Mouse (Mus musculus) spleen, postnatal 0 days (tissue): ENCODE results near the gene Prl3b1. TPM values are rescaled to one million over a fixed set of nuclear protein-coding genes. Genes with fewer than 3 reads are reported as not detected.

ENCODE experiments used
- polyA plus RNA-seq: library from polyadenylated mRNA; unstranded; fragments of >200 nt; fragmentation: Nextera tagmentation; extraction: Ambion mirVana; gene quantifications from 2 replicates; pipeline ENCODE4 v1.2.1, GENCODE M21; 2015

The Prl3b1 gene
- not detected in 2 replicates for polyA plus RNA-seq

GRCm38 (mm10) chr13:27241547-27241946 lies at the start of gene Prl3b1:
Gene Prl3b1, plus strand, starts transcription at chr13:27241847.

GRCm38 (mm10) chr13:27196359-27196758 lies 45.3 kb upstream of the Prl3b1 start, which contains the start of gene Prl3c1:
Gene Prl3c1, plus strand, starts transcription at chr13:27196659.

GRCm38 (mm10) chr13:27259136-27259535 lies 17.5 kb downstream of the Prl3b1 start, which contains the start of gene Prl3a1:
Gene Prl3a1, plus strand, starts transcription at chr13:27259436.

Other genes with a start within 250 kb of the Prl3b1 start
- gene Prl, start 184.3 kb upstream of the Prl3b1 start, polyA plus RNA-seq: not detected in 2 replicates
- not detected in 2 replicates for gene Prl3d1, start 147.7 kb upstream of the Prl3b1 start, polyA plus RNA-seq
- not detected in 2 replicates for gene Prl3d2, start 120.1 kb upstream of the Prl3b1 start, polyA plus RNA-seq
- gene Prl3d3, start 85.1 kb upstream of the Prl3b1 start, polyA plus RNA-seq: not detected in 2 replicates
- gene Prl3c1, start 45.2 kb upstream of the Prl3b1 start, polyA plus RNA-seq: not detected in 2 replicates
- gene Prl3a1, start 17.6 kb downstream of the Prl3b1 start, polyA plus RNA-seq: not detected in 2 replicates
- gene Prl6a1, start 70.8 kb downstream of the Prl3b1 start, polyA plus RNA-seq: not detected in 2 replicates
- gene Prl8a2, start 103.8 kb downstream of the Prl3b1 start, polyA plus RNA-seq: not detected in 2 replicates
- not detected in 2 replicates for gene Prl2b1, start 149.0 kb downstream of the Prl3b1 start, polyA plus RNA-seq
- gene Prl8a6, start 196.8 kb downstream of the Prl3b1 start, polyA plus RNA-seq: not detected in 2 replicates